In genomic region chr3:34678840-34679239, GRCm38 (mm10) we compare ENCODE assay signal across 18 mouse cellular contexts. TPM values are rescaled to one million over a fixed set of nuclear protein-coding genes. Genes with fewer than 3 reads are reported as not detected.
DNase-seq lines count a peak whose midpoint lies in the region; ATAC-seq and TF ChIP-seq lines count a peak whose summit lies in the region.
"Had no signal": no experiment of that assay in that cellular context is flagged by ENCODE, and none has a peak within 500 bp of the region (broad histone marks: within the 10 kb centered on the region; RNA-seq: fewer than 3 reads in every experiment).

No protein-coding gene starts in this region.

- H3K4me3 ChIP-seq in layer of hippocampus, adult 2 months = no peak overlapping the region
- H3K4me3 ChIP-seq in forebrain, embryonic 12.5 days (replicated peaks) = no peak overlapping the region
- H3K4me3 ChIP-seq: intestine, embryonic 15.5 days; kidney, embryonic 15.5 days had no signal

- H3K9ac ChIP-seq in forebrain, embryonic 12.5 days = no peak overlapping the region
- H3K9ac ChIP-seq: intestine, embryonic 15.5 days; kidney, embryonic 15.5 days had no signal

- no peaks in the 10 kb centered on the region for H3K27me3 ChIP-seq in forebrain, embryonic 12.5 days

- DNase-seq in layer of hippocampus, adult 2 months (ENCODE audit: low spot score in 2 of 2) = no peak
- DNase-seq in layer of hippocampus, postnatal 14 days (ENCODE audit: low spot score in 2 of 2) = no peak
- peak; percentile 73 for DNase-seq in retina, embryonic 14.5 days (ENCODE audit: low spot score)
- DNase-seq in retina, postnatal 1 day = no peak
- no peak for DNase-seq in lung, adult 18-20 months
- DNase-seq in kidney, postnatal 36 days = no peak
- DNase-seq: adrenal gland, postnatal 25 days; cerebellum, adult 18-20 months; cerebellum, postnatal 36 days; heart, postnatal 4 days had no signal

- no peak for TF ChIP-seq CTCF in layer of hippocampus, adult 2 months (conservative IDR thresholded peaks at IDR 0.05)

- ATAC-seq in forebrain, embryonic 12.5 days (ENCODE audit: low FRiP score) = 0 out of 2 replicates have a peak, but pooled peaks have one; percentile 28
- ATAC-seq: activated CD4-positive, CD25-positive, alpha-beta regulatory T cell, adult 4 months; intestine, embryonic 15.5 days; Patski had no signal

- H3K4me2 ChIP-seq in forebrain, embryonic 12.5 days = no peak overlapping the region
- H3K4me2 ChIP-seq: intestine, embryonic 15.5 days; kidney, embryonic 15.5 days; liver, embryonic 11.5 days had no signal

- H3K36me3 ChIP-seq in forebrain, embryonic 12.5 days (replicated peaks) = peaks cover 22% of the 10 kb centered on the region
- H3K36me3 ChIP-seq: intestine, embryonic 15.5 days; kidney, embryonic 15.5 days had no signal

- H3K4me1 ChIP-seq in forebrain, embryonic 12.5 days = peaks cover 21% of the 10 kb centered on the region
- H3K4me1 ChIP-seq: intestine, embryonic 15.5 days; kidney, embryonic 15.5 days had no signal

- 8% methylated on average over 7 of the region's 7 CpGs for WGBS in forebrain, embryonic 12.5 days

- no peaks in the 10 kb centered on the region for H3K9me3 ChIP-seq in forebrain, embryonic 12.5 days
- H3K9me3 ChIP-seq: intestine, embryonic 15.5 days; kidney, embryonic 15.5 days had no signal

- peak overlapping the region; percentile 20; the same call in 1 of the 2 replicates for H3K27ac ChIP-seq in layer of hippocampus, adult 2 months
- peak overlapping the region; percentile 53 for H3K27ac ChIP-seq in forebrain, embryonic 12.5 days
- H3K27ac ChIP-seq: intestine, embryonic 15.5 days; kidney, embryonic 15.5 days had no signal

RNA-seq across cellular contexts. Expression of gene Sox2, which starts 28.6 kb away (rescaled TPM):
- total RNA-seq in layer of hippocampus, adult 2 months (2021) = 10 to 100 TPM; 41.1 to 45.9 TPM
- total RNA-seq in layer of hippocampus, postnatal 14 days (2021) = 10 to 100 TPM; 48.1 to 50.1 TPM
- 75.5 and 77.0 TPM in 2 replicates for polyA plus RNA-seq in forebrain, embryonic 12.5 days (2016; fragmentation: Nextera tagmentation; extraction: Ambion mirVana)
- total RNA-seq: heart, postnatal 4 days; neutrophil, adult 5-6 weeks had no signal
- polyA plus RNA-seq: activated CD4-positive, CD25-positive, alpha-beta regulatory T cell, adult 4 months; gonadal fat pad, adult 2 months had no signal
